Mouse (Mus musculus): ENCODE measurements around the gene Hpgds. TPM values are rescaled to one million over a fixed set of nuclear protein-coding genes. Genes with fewer than 3 reads are reported as not detected.

The Hpgds gene
- polyA plus RNA-seq (2015; fragmentation: Nextera tagmentation; extraction: Ambion mirVana): 4.8 and 5.5 TPM in 2 replicates

DNA sequence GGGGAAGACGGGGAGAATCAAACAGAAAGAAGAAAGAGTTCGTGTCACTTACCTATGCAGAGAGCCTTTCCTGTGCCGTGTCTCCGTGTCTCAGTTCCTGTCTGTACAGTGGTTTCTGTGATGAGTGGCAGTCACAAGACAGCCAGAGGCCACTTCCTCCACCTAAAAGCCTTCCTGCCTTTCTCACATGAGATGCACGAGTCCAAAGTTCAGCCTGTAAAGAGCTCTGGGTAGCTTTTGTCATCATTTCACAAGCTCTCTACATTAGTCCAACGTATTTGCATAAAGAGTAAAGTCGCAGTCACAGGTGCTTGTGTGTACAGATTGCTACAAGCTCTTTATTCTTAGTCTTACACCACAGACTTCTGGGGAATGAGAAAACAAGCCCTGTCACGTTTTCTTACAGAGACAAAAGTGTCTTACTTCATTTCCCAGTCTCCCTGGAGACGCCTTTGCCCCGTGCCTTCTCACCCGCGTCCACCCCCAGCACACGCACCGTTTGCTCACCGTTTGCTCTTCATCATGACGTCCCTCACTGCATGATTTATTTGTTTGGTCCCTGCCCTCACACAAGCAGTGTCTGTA, at the start of gene Hpgds:
TSS of gene Hpgds (minus strand) at position 288 of the 585 bp plus-strand sequence.
- no peak within 1 kb of the TSS for H3K4me2 ChIP-seq
- H3K9ac ChIP-seq: no peak within 1 kb of the TSS
- no peaks in the 10 kb centered on the region for H3K27me3 ChIP-seq
- no peak within 1 kb of the TSS for H3K4me3 ChIP-seq (replicated peaks)
- no peak within 1 kb of the TSS for H3K27ac ChIP-seq
- no peak for DNase-seq
- no peaks in the 10 kb centered on the region for H3K9me3 ChIP-seq (replicated peaks)
- no peaks in the 10 kb centered on the region for H3K4me1 ChIP-seq (replicated peaks)
- ATAC-seq (ENCODE audit: low read depth): no peak
- WGBS (ENCODE audit: insufficient replicate concordance): 26% methylated on average over 16 of the region's 16 CpGs
- no peaks in the 10 kb centered on the region for H3K36me3 ChIP-seq

DNA sequence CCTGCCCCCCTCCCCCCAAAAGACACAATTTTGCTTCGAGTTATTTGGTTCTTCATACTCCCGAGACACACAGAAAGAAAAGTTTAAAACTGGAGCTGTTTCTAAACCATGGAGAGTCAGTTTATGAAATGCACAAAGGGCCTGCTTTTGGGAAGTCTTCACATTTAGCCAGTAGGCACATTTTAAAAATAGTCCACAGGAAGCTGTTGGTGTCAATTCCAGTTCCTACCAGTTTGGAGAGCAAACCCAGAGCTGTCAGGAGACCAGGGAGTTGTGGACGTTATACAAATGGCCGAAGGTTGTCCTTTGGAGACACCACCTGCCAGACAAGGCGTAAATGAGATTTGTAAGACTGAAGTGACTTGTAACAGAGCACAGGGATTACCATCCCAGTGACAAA, 20.3 kb upstream of the Hpgds start:
- H3K4me1 ChIP-seq (replicated peaks): no peaks in the 10 kb centered on the region
- 28% methylated on average over 5 of the region's 5 CpGs for WGBS (ENCODE audit: insufficient replicate concordance)
- ATAC-seq (ENCODE audit: low read depth) (no peak), DNase-seq (no peak)
- H3K27me3 ChIP-seq: no peaks in the 10 kb centered on the region
- no peak overlapping the region for H3K4me2 ChIP-seq
- no peak overlapping the region for H3K4me3 ChIP-seq (replicated peaks)
- no peak overlapping the region for H3K9ac ChIP-seq
- no peaks in the 10 kb centered on the region for H3K36me3 ChIP-seq
- no peak overlapping the region for H3K27ac ChIP-seq
- no peaks in the 10 kb centered on the region for H3K9me3 ChIP-seq (replicated peaks)

DNA sequence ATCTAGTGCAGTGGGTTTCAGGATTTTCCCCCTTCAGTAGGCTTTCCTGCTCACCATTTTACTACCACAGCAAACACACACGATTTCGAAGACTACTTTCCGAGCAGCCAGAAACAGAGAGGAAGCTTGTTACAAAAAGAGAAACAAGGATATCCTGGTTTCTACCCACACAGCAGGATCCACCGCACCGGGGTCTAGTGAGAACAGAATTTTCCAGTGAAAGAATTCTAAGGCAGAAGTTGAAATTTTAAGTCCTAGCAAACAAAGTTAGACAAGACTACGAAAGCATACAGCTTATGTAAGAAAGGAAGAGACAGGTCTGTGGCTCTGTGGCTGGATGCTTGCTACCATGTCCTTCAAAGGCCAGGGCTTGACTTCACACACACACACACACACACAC, 19.4 kb upstream of the Hpgds start:
- Histone ChIP-seq H3K27me3 (no peaks in the 10 kb centered on the region), H3K27ac (no peak overlapping the region), H3K36me3 (no peaks in the 10 kb centered on the region), H3K4me3 (replicated peaks) (no peak overlapping the region), H3K4me2 (no peak overlapping the region), H3K4me1 (replicated peaks) (no peaks in the 10 kb centered on the region), H3K9ac (no peak overlapping the region), H3K9me3 (replicated peaks) (no peaks in the 10 kb centered on the region)
- DNase-seq: no peak
- ATAC-seq (ENCODE audit: low read depth): no peak
- 29% methylated on average over 6 of the region's 6 CpGs for WGBS (ENCODE audit: insufficient replicate concordance)

DNA sequence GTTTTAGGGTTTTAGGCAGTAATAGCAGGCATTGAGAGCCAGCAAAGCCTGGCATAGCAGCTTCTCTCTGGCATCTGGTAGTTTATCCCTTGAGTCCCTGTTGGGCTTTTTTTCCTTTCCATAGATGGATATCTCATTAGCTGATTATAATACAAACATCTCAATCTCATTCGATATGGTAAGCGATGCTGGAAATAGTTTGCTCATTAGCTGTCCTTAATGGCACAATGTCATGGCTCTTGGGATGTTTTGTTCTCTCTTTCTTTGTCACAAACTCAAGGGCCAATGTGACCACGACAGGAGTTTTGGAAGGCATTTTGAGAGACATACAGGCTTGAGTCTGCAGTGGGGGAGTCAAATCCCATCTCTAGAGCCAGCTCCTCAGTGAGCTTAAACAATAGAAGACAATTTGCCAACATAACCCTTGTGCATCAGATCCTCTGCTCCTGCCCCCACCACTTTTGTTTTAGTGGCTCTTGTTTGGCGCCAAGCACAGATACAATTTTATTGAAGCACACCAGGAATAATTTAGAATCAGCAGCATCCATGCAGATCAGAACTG, 14.8 kb upstream of the Hpgds start:
- 65% methylated on average over 4 of the region's 4 CpGs for WGBS (ENCODE audit: insufficient replicate concordance)
- no peak for DNase-seq
- Histone ChIP-seq H3K9ac (no peak overlapping the region), H3K4me2 (no peak overlapping the region), H3K4me3 (replicated peaks) (no peak overlapping the region), H3K9me3 (replicated peaks) (no peaks in the 10 kb centered on the region), H3K36me3 (no peaks in the 10 kb centered on the region), H3K27me3 (no peaks in the 10 kb centered on the region), H3K4me1 (replicated peaks) (no peaks in the 10 kb centered on the region), H3K27ac (no peak overlapping the region)
- no peak for ATAC-seq (ENCODE audit: low read depth)

DNA sequence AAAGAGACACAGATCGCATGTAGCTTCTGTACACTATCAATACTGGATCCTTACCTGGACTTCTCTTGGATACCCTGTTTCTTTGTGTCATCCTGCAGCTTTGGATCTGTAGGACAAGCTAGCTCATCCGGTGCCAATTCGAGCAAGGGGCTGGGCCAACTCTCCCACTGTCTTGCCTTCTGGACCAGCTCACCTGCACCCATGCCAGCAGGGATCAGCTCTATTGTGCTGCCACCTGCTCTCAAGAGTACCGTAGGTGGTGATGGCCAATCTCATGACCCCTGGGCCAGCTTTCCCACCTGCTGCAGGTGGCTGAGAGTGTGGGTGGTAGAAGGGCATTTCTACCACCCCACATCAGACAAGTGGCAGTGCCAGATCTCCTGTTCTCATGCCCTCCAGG, 12.3 kb upstream of the Hpgds start:
- Histone ChIP-seq H3K27ac (no peak overlapping the region), H3K4me2 (no peak overlapping the region), H3K27me3 (no peaks in the 10 kb centered on the region), H3K4me1 (replicated peaks) (no peaks in the 10 kb centered on the region), H3K9me3 (replicated peaks) (no peaks in the 10 kb centered on the region), H3K36me3 (no peaks in the 10 kb centered on the region), H3K4me3 (replicated peaks) (no peak overlapping the region), H3K9ac (no peak overlapping the region)
- WGBS (ENCODE audit: insufficient replicate concordance): 77% methylated on average over 4 of the region's 4 CpGs
- ATAC-seq (ENCODE audit: low read depth) (no peak), DNase-seq (no peak)

GRCm38 (mm10) chr6:65153570-65153969, 8.9 kb upstream of the Hpgds start:
- WGBS (ENCODE audit: insufficient replicate concordance): 51% methylated on average over 3 of the region's 3 CpGs
- Histone ChIP-seq H3K27ac (no peak overlapping the region), H3K4me1 (replicated peaks) (no peaks in the 10 kb centered on the region), H3K9me3 (replicated peaks) (no peaks in the 10 kb centered on the region), H3K4me2 (no peak overlapping the region), H3K36me3 (no peaks in the 10 kb centered on the region), H3K9ac (no peak overlapping the region), H3K4me3 (replicated peaks) (no peak overlapping the region), H3K27me3 (no peaks in the 10 kb centered on the region)
- DNase-seq: no peak
- no peak for ATAC-seq (ENCODE audit: low read depth)

DNA sequence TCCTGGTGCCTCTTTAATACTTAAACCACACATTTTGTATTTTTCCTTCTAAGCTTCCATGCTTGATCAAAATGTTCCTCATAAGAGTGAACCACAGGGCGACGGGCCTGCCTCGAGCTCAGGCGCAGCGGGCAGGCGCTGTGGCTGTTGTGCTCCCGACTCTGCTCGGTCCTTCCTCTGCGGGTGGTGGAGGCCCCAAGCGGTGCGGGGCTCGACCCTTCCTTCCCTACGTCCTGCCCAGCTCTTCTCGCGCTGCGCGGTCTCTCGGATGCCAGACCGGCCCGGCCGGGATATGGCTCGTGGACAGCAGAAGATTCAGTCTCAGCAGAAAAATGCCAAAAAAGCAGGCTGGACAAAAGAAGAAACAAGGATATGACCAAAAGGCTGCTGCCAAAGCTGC, 6.0 kb upstream of the Hpgds start:
- no peaks in the 10 kb centered on the region for H3K27me3 ChIP-seq
- no peak overlapping the region for H3K27ac ChIP-seq
- no peak overlapping the region for H3K9ac ChIP-seq
- whole genome bisulfite sequencing (ENCODE audit: insufficient replicate concordance): 16% methylated on average over 22 of the region's 22 CpGs
- H3K9me3 ChIP-seq (replicated peaks): no peaks in the 10 kb centered on the region
- H3K36me3 ChIP-seq: no peaks in the 10 kb centered on the region
- no peaks in the 10 kb centered on the region for H3K4me1 ChIP-seq (replicated peaks)
- ATAC-seq (ENCODE audit: low read depth) (no peak), DNase-seq (no peak)
- H3K4me2 ChIP-seq: 0 out of 2 replicates have a peak overlapping the region, but pooled peaks have one; percentile 6
- H3K4me3 ChIP-seq (replicated peaks): no peak overlapping the region

DNA sequence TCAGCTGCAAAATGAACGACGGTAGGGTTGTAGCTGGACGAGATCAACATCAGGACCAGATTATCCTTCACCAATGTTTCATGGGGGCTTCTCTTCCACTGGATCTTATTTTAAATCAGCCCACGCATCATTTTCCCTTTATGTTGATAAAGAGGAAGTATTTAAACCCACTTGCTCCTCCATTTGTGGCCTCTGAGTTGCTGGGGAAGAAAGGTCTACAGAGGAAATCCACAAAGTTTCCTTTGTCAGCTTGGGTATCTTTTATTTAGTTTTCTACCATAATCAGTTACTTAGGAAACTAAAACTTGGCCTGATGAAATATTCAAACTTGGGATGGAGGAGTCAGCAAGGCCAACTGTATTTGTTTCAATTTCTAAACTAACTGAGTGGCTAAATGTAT, 1.7 kb upstream of the Hpgds start:
- Histone ChIP-seq H3K9me3 (replicated peaks) (no peaks in the 10 kb centered on the region), H3K36me3 (no peaks in the 10 kb centered on the region), H3K27me3 (no peaks in the 10 kb centered on the region), H3K4me3 (replicated peaks) (no peak overlapping the region), H3K27ac (no peak overlapping the region), H3K9ac (no peak overlapping the region), H3K4me2 (no peak overlapping the region), H3K4me1 (replicated peaks) (no peaks in the 10 kb centered on the region)
- no peak for ATAC-seq (ENCODE audit: low read depth)
- DNase-seq: no peak
- WGBS (ENCODE audit: insufficient replicate concordance): 52% methylated on average over 4 of the region's 4 CpGs

GRCm38 (mm10) chr6:65142316-65142715, 2.4 kb downstream of the Hpgds start:
- no peak for DNase-seq
- H3K36me3 ChIP-seq: no peaks in the 10 kb centered on the region
- no peak overlapping the region for H3K9ac ChIP-seq
- H3K4me2 ChIP-seq: no peak overlapping the region
- 50% methylated on average over 1 of the region's 1 CpGs for WGBS (ENCODE audit: insufficient replicate concordance)
- no peak overlapping the region for H3K27ac ChIP-seq
- ATAC-seq (ENCODE audit: low read depth): no peak
- no peak overlapping the region for H3K4me3 ChIP-seq (replicated peaks)
- no peaks in the 10 kb centered on the region for H3K27me3 ChIP-seq
- H3K4me1 ChIP-seq (replicated peaks): no peaks in the 10 kb centered on the region
- H3K9me3 ChIP-seq (replicated peaks): no peaks in the 10 kb centered on the region

DNA sequence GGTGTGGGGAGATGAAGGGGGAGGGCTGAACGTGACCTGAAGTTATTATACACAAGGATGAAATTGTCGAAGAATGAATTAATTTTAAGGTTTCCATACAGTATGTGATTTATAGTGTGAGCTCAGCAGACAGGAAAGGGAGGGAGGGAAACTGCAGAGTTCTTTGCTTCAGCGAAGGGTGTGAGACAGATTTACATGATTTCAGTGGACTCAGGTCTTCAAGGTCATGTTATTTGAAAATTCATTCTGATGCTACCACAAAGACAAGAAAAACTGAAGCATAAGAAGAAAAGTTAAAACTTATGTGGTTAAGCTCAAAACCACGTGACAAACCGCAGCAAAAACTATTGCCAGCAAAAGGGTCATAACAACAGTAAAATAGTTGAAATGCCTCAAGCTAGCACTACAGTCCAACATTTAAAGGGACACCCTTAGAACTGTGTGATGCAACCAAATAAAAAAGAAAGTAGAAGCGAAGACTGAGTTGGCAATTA, 3.9 kb downstream of the Hpgds start:
- ATAC-seq (ENCODE audit: low read depth) (no peak), DNase-seq (no peak)
- H3K4me1 ChIP-seq (replicated peaks): no peaks in the 10 kb centered on the region
- H3K36me3 ChIP-seq: no peaks in the 10 kb centered on the region
- no peak overlapping the region for H3K27ac ChIP-seq
- H3K27me3 ChIP-seq: no peaks in the 10 kb centered on the region
- H3K4me3 ChIP-seq (replicated peaks): no peak overlapping the region
- no peaks in the 10 kb centered on the region for H3K9me3 ChIP-seq (replicated peaks)
- no peak overlapping the region for H3K4me2 ChIP-seq
- WGBS (ENCODE audit: insufficient replicate concordance): 46% methylated on average over 6 of the region's 6 CpGs
- H3K9ac ChIP-seq: no peak overlapping the region

GRCm38 (mm10) chr6:65140082-65140749, 4.5 kb downstream of the Hpgds start:
- 58% methylated on average over 5 of the region's 5 CpGs for WGBS (ENCODE audit: insufficient replicate concordance)
- ATAC-seq (ENCODE audit: low read depth): no peak

GRCm38 (mm10) chr6:65138243-65138642, 6.5 kb downstream of the Hpgds start:
- H3K36me3 ChIP-seq: no peaks in the 10 kb centered on the region
- H3K4me3 ChIP-seq (replicated peaks): no peak overlapping the region
- H3K4me2 ChIP-seq: no peak overlapping the region
- no peaks in the 10 kb centered on the region for H3K4me1 ChIP-seq (replicated peaks)
- no peak overlapping the region for H3K27ac ChIP-seq
- no peak for DNase-seq
- H3K9ac ChIP-seq: no peak overlapping the region
- no peaks in the 10 kb centered on the region for H3K27me3 ChIP-seq
- no peak for ATAC-seq (ENCODE audit: low read depth)
- 78% methylated on average over 1 of the region's 1 CpGs for WGBS (ENCODE audit: insufficient replicate concordance)
- H3K9me3 ChIP-seq (replicated peaks): no peaks in the 10 kb centered on the region

More at GRCm38 (mm10) chr6:65140082-65140749, 4.5 kb downstream of the Hpgds start:
- no peaks in the 10 kb centered on the region for H3K36me3 ChIP-seq
- no peaks in the 10 kb centered on the region for H3K4me1 ChIP-seq (replicated peaks)
- H3K9me3 ChIP-seq (replicated peaks): no peaks in the 10 kb centered on the region
- no peak for DNase-seq
- no peaks in the 10 kb centered on the region for H3K27me3 ChIP-seq
- H3K27ac ChIP-seq: no peak overlapping the region
- no peak overlapping the region for H3K9ac ChIP-seq
- no peak overlapping the region for H3K4me3 ChIP-seq (replicated peaks)
- no peak overlapping the region for H3K4me2 ChIP-seq

All from liver, embryonic 13.5 days (tissue).